Mouse (Mus musculus): ENCODE data around the gene Galnt6.

- TF ChIP-seq TAL1 (IDR thresholded peaks at IDR 0.05; ENCODE audit: low read length) (no peak), GATA1 (IDR thresholded peaks at IDR 0.05; ENCODE audit: low read length) (no peak)
These were observed 43.5 kb upstream of the Galnt6 start for GRCm38 (mm10) chr15:100772685-100773084.

Data from erythroblast, embryonic 14.5 days (primary cell).